15 mouse cellular contexts compared by ENCODE assay signal in genomic region chr13:37586511-37586910, GRCm38 (mm10).
A peak's percentile ranks its signal among the peaks of the same experiment; 100 is the strongest.
DNase-seq lines count a peak whose midpoint lies in the region; TF ChIP-seq lines count a peak whose summit lies in the region.
"Had no signal": no experiment of that assay in that cellular context is flagged by ENCODE, and none has a peak within 500 bp of the region (broad histone marks: within the 10 kb centered on the region; RNA-seq: fewer than 3 reads in every experiment).

No protein-coding gene starts in this region.

- H3K4me1 ChIP-seq in testis, adult 2 months (ENCODE audit: control insufficient read depth, insufficient read depth, low read length): no peaks in the 10 kb centered on the region
- H3K4me1 ChIP-seq: embryonic facial prominence, embryonic 10.5 days; embryonic facial prominence, embryonic 12.5 days; forebrain, embryonic 13.5 days; forebrain, embryonic 15.5 days had no signal

- no peaks in the 10 kb centered on the region for H3K27me3 ChIP-seq in testis, adult 2 months (ENCODE audit: control insufficient read depth, insufficient read depth, low read length)
- H3K27me3 ChIP-seq: embryonic facial prominence, embryonic 12.5 days; forebrain, embryonic 13.5 days; forebrain, embryonic 15.5 days had no signal

- 0 out of 2 replicates have a peak overlapping the region, but pooled peaks have one; percentile 34 for H3K27ac ChIP-seq in testis, adult 2 months (ENCODE audit: control insufficient read depth, insufficient read depth, low read depth, low read length)
- H3K27ac ChIP-seq: embryonic facial prominence, embryonic 10.5 days; embryonic facial prominence, embryonic 12.5 days; forebrain, embryonic 13.5 days; forebrain, embryonic 15.5 days had no signal

- no peaks in the 10 kb centered on the region for H3K36me3 ChIP-seq in testis, adult 2 months (ENCODE audit: control insufficient read depth, insufficient read depth, low read length)
- H3K36me3 ChIP-seq: embryonic facial prominence, embryonic 10.5 days; embryonic facial prominence, embryonic 12.5 days; forebrain, embryonic 15.5 days had no signal

- H3K4me3 ChIP-seq in testis, adult 2 months (ENCODE audit: control insufficient read depth, low read depth, low read length): no peak overlapping the region
- H3K4me3 ChIP-seq: embryonic facial prominence, embryonic 10.5 days; embryonic facial prominence, embryonic 12.5 days; forebrain, embryonic 13.5 days; forebrain, embryonic 15.5 days had no signal

- no peak for TF ChIP-seq CTCF in testis, adult 2 months (IDR thresholded peaks at IDR 0.05; ENCODE audit: control insufficient read depth, insufficient read depth, insufficient replicate concordance, low read depth, low read length)

- DNase-seq in adrenal gland, adult 2 months: peak; percentile 41
- no peak for DNase-seq in adrenal gland, postnatal 4 days (ENCODE audit: low spot score in 2 of 2)
- DNase-seq in testis, postnatal 10 days (ENCODE audit: low spot score): no peak
- no peak for DNase-seq in cerebellum, adult 11-12 months
- DNase-seq: cerebellum, adult 11 months; cerebellum, adult 2 months; cerebellum, adult 9-10 months; cerebellum, postnatal 10 days; cerebellum, postnatal 25 days; forebrain, postnatal 0 days had no signal

- TF ChIP-seq POLR2A in testis, adult 2 months (IDR thresholded peaks at IDR 0.05; ENCODE audit: control insufficient read depth, low read depth, low read length): no peak
